Mouse (Mus musculus): Measurements from ENCODE around the gene Ptcd2.

GRCm38 (mm10) chr13:99387901-99388811 lies 43.7 kb upstream of the Ptcd2 start:
- no peak for TF ChIP-seq CTCF (IDR thresholded peaks at IDR 0.05; ENCODE audit: low read depth)
- no peak for TF ChIP-seq EP300 (IDR thresholded peaks at IDR 0.05; ENCODE audit: low read depth)
